Mouse (Mus musculus) cerebellum, adult 2 months (tissue): ENCODE measurements around the gene Sec23b. TPM values are rescaled to one million over a fixed set of nuclear protein-coding genes. Genes with fewer than 3 reads are reported as not detected.

ENCODE experiments used
- DNase-seq, 2 experiments: peaks; one replicate each; pipeline ENCODE4 v3.0.0; 2021
- H3K27ac ChIP-seq: fragments of 200-500 bp; 2 replicates; pipeline ENCODE4 v1.5.1; 2012; ENCODE audit warnings: low read length, control low read depth, inconsistent platforms; ENCODE audit not compliant: insufficient read depth
- H3K27me3 ChIP-seq: fragments of 200-500 bp; 2 replicates; pipeline ENCODE4 v1.6.1; 2012; ENCODE audit warnings: inconsistent platforms, mild to moderate bottlenecking, low read length, moderate library complexity; ENCODE audit not compliant: control insufficient read depth, insufficient read depth
- H3K4me1 ChIP-seq: fragments of 200-500 bp; 2 replicates; pipeline ENCODE4 v1.6.1; 2011; ENCODE audit warnings: low read length; ENCODE audit not compliant: control insufficient read depth, insufficient read depth
- H3K4me3 ChIP-seq: fragments of 200-500 bp; replicated peaks from 2 replicates; pipeline ENCODE3; 2011; ENCODE audit warnings: mild to moderate bottlenecking, low read depth, low read length, control low read depth; ENCODE audit not compliant: insufficient read depth
- CTCF ChIP-seq: fragments of 200-500 bp; IDR thresholded peaks from 2 replicates; pipeline ENCODE4 v1.5.1; 2011; ENCODE audit warnings: low read depth, mild to moderate bottlenecking, control low read depth, low read length, moderate library complexity, borderline replicate concordance; ENCODE audit not compliant: insufficient read depth
- POLR2A ChIP-seq: fragments of 200-500 bp; IDR thresholded peaks from 2 replicates; pipeline ENCODE4 v1.6.1; 2011; ENCODE audit warnings: low read length, control low read depth, borderline replicate concordance; ENCODE audit not compliant: insufficient read depth
- WGBS: fragments of 180-500 bp; shearing (Covaris S2); methylation state at CpG from one replicate; pipeline ENCODE4 v1.1.7; 2018; 5-methylcytosine and 5-hydroxymethylcytosine counted together
- polyA plus RNA-seq: library from polyadenylated mRNA; depleted of rRNA; stranded (reverse); fragments of >200 nt; gene quantifications from 2 replicates; pipeline ENCODE4 v1.2.3, GENCODE M21; 2012; rRNA removed

Gene Sec23b
- polyA plus RNA-seq, 1 experiment, result 65.3 TPM

- no peaks in the 10 kb centered on the region for H3K27me3 ChIP-seq
- H3K4me3 ChIP-seq, result no peak overlapping the region
- H3K27ac ChIP-seq, result no peak overlapping the region
- no peak for DNase-seq
- WGBS, result 44% methylated on average over 12 of the region's 12 CpGs
- no peaks in the 10 kb centered on the region for H3K4me1 ChIP-seq
- TF ChIP-seq POLR2A (no peak), CTCF (no peak)
These were observed 81.8 kb downstream of the Sec23b start for GRCm38 (mm10) chr2:144637671-144638395.

GRCm38 (mm10) chr2:144638719-144639118 lies 82.7 kb downstream of the Sec23b start:
- peak in 1 of 2 experiments; percentile 26 for DNase-seq
- no peak overlapping the region for H3K27ac ChIP-seq
- no peak overlapping the region for H3K4me3 ChIP-seq
- H3K27me3 ChIP-seq, result no peaks in the 10 kb centered on the region
- no peak for TF ChIP-seq POLR2A
- peak; percentile 59 for TF ChIP-seq CTCF
- no peaks in the 10 kb centered on the region for H3K4me1 ChIP-seq
- 34% methylated on average over 4 of the region's 4 CpGs for WGBS

GRCm38 (mm10) chr2:144640101-144640500 lies 84.1 kb downstream of the Sec23b start:
- WGBS, result 77% methylated on average over 7 of the region's 7 CpGs
- DNase-seq, result no peak
- H3K27ac ChIP-seq, result no peak overlapping the region
- H3K27me3 ChIP-seq, result no peaks in the 10 kb centered on the region
- no peak for TF ChIP-seq POLR2A
- no peak for TF ChIP-seq CTCF
- no peaks in the 10 kb centered on the region for H3K4me1 ChIP-seq
- no peak overlapping the region for H3K4me3 ChIP-seq

Other genes with a start within 250 kb of the Sec23b start
- not detected in 2 replicates for gene Ovol2, start 224.1 kb upstream of the Sec23b start, polyA plus RNA-seq
- gene Kat14, start 187.2 kb upstream of the Sec23b start, polyA plus RNA-seq, result 34.1 and 35.3 TPM in 2 replicates
- gene Pet117, start 187.2 kb upstream of the Sec23b start, polyA plus RNA-seq, result not detected in 2 replicates
- 83.3 and 94.1 TPM in 2 replicates for gene Dzank1, start 28.8 kb upstream of the Sec23b start, polyA plus RNA-seq
- 21.4 and 24.7 TPM in 2 replicates for gene Polr3f, start 28.5 kb upstream of the Sec23b start, polyA plus RNA-seq
- gene Rbbp9, start 5.4 kb upstream of the Sec23b start, polyA plus RNA-seq, result 30.1 and 30.2 TPM in 2 replicates
- 87.1 and 99.1 TPM in 2 replicates for gene Smim26, start 37.8 kb downstream of the Sec23b start, polyA plus RNA-seq
- 74.5 and 75.3 TPM in 2 replicates for gene Dtd1, start 43.7 kb downstream of the Sec23b start, polyA plus RNA-seq